Mouse (Mus musculus) frontal cortex, postnatal 14 days (tissue): Measurements from ENCODE around the gene Cdsn.
"Not testable (repeated sequence)": the region's sequence is repeated elsewhere in the genome, so short reads cannot be mapped to it uniquely, and the experiment has no call there.

Source experiments
- DNase-seq, 2 experiments: peaks; one replicate each; pipeline ENCODE4 v3.0.0; 2022; ENCODE audit warnings: low spot score in 2 of 2

Cdsn gene

DNA sequence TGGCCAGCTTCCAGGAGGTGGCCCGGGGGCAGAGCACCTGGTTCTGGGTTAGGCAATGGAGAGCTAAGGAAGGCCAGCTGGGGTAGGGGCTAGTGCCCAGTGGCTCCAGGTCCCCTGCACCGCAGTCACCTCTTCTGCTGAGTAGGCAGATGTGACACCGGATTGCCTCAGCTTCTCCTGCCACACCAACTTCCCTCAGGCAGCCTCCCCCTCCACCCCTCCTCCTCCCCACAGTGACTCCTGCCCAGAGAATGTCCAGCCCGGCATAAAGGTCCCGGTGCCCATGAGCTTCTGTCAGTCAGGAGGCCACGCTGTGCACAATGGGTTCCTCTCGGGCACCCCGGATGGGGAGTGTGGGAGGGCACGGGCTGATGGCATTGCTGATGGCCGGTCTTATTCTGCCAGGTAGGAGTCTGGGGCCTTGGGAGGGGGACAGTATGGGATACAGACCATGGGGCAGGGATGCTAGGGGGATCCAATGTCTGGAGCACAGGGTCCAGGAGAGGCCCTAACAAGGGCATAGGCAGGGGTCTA lies at the start of gene Cdsn:
TSS of gene Cdsn (plus strand) at position 248 of the 534 bp plus-strand sequence.
- no peak for DNase-seq

- no peak for DNase-seq
Observed at GRCm38 (mm10) chr17:35502226-35502625, 49.7 kb upstream of the Cdsn start.

DNA sequence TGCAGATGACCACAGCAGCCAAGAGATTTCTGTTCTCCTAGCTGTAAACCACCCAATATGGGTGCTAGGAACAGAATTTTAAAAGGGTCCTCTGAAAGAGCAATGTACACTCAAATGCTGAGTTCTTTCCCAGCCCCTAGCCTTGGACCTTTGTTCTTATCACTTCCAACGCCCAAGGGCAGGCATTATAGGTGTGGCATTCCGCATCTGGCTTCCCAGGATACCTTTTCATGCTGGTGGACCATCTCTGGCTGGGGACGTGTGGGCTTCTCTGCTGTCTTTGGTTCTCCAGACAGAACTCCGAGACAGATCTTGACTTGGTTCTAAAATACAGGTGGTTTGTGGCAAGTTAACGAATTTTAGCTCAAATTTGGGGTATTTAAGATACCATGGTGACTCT lies 49.2 kb upstream of the Cdsn start:
- DNase-seq: no peak

DNA sequence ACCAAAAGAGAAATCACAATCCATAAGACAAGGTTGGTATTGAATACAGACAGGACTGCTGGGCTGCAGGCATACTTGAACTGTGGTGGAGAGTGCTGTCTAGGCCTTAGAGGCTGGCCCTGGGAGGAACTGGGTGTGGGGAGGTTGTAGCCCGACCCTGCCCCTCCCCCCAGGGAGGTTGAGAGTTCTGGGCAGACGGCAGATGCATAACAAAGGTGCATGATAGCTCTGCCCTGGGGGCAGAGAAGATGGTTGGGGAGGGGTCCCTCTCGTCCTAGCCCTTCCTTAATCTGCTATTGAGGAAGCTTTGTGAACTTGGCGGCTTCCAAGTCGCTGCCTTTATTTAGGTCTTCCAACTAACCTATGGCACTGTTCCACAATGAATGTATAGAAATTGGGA lies 48.1 kb upstream of the Cdsn start:
- no peak for DNase-seq

DNA sequence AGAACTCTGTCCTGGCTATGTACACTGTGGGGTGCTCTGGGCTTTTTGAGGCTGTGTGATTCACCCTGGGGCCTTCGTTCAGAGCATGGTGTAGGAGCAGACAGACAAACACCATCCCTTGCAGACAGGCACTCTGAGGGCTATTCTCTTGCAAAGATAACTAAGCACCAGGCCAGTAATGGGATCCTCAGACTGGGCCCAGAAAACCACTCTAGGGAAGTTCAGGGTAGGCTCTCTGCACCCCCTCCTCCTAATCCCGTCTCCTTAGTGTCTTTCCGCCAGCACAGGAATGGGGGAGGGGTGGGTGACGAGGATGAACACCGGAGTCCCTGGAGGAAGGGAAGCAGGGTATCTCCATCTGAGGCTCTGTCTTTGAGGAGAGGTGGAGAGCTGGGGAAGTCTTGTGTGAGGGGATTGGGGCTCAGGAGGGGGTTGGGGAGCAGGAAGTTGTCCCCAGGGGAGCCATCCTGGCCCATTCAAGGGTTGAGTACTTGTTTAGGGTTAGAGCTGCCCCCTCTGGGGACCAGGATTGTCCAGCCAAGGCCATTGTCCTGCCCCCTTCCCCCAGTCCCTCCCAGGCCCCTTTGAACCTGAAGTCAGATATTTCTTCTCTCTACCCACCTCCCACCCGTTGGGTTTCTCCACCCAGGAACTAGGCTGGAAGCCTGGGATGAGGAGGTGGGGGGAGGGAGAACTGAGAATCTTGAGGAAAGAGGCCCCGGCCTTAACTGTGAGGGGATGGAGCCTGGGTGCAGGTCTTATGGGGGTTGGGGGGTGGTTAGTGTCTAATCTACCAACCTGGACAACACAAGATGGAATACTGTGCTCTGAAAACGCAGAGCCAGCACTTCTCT lies 47.1 kb upstream of the Cdsn start:
- DNase-seq: no peak

DNA sequence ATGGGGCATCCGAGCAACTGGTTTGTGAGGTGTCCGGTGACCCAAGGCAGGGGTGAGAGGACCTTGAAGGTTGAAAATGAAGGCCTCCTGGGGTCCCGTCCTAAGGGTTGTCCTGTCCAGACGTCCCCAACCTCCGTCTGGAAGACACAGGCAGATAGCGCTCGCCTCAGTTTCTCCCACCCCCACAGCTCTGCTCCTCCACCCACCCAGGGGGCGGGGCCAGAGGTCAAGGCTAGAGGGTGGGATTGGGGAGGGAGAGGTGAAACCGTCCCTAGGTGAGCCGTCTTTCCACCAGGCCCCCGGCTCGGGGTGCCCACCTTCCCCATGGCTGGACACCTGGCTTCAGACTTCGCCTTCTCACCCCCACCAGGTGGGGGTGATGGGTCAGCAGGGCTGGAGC lies 46.2 kb upstream of the Cdsn start, which contains the start of gene Pou5f1:
TSS of gene Pou5f1 (plus strand) at position 243 of the 400 bp plus-strand sequence.
- no peak for DNase-seq

GRCm38 (mm10) chr17:35506881-35507280 lies 45.0 kb upstream of the Cdsn start:
- no peak for DNase-seq

DNA sequence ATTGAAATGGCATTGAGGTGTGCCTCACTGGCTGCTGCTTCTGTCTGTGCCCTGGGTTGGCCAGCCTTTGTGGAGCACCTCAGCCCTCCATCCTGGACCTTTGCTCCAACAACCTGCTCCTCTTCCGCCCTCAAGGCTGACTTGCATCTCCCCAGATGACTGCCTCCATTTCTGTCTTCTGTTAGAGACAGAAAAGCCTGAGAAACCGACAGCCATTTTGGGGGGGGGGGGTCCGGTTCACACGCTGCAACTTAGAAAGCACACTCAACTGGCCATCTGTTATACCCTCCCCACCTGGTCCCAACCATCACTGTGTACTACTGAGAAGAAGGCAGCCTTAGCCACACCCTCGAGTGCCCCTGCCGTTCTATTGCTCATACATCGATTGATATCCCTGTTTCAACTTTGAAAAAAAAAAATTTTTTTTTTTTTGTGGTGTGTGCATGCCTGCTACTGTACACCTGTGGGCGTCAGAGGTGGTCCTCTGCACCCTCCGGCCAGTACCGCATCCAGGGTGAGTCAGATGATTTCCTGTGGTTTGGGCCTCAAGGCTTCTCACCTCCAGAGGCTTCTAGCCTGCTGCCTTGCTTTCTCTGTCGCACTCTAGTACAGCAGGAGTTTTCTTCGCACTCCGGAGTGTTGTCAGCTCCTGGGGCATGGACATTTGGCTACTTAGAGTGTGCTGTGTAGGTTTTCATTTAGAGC lies 44.2 kb upstream of the Cdsn start:
- DNase-seq: no peak

- not testable (repeated sequence) for DNase-seq
Observed at GRCm38 (mm10) chr17:35508279-35508678, 43.6 kb upstream of the Cdsn start.

- no peak for DNase-seq
Observed at GRCm38 (mm10) chr17:35509284-35509683, 42.6 kb upstream of the Cdsn start.

- no peak for DNase-seq
Observed at GRCm38 (mm10) chr17:35512916-35513626, 38.9 kb upstream of the Cdsn start.

GRCm38 (mm10) chr17:35513886-35514285 lies 38.0 kb upstream of the Cdsn start:
- peak in 1 of 2 experiments; percentile 59 for DNase-seq

- no peak for DNase-seq
Observed at GRCm38 (mm10) chr17:35514756-35515155, 37.2 kb upstream of the Cdsn start.

DNA sequence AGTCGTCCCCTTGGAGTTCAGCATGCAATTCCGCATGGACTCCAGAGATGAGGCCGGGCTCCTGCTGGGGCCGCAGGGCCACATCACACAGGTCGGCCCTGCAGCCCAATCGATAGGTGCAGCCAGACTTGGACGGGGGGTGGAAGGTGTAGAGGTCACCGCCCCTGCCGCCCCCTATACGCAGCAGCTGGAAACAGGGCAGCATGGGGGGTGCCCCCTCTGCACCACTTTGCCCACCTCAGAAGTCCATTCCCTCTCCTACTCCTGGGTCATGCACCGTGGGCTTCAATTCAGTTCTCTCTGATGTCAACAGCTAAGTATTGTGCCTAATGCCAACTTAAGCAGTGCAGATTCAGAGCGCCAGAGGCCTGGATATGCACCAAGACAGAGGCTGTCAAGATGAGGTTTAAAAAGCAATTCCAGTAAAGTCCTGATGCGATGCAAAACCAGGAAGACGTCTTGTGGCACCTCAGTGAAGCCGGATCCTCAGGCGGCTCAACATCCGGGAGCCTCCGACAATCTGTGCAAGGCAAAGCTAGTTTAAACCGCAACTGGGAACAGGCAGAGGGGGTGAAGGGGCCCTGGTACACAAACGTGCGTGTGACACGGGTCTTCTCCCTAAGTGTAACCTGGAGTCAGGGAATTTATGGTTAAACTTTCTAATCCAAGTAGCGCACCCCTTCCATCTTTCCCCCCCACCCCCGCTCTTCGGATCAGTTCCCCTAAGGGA lies 35.9 kb upstream of the Cdsn start:
- no peak for DNase-seq

- peak; percentile 93 to 94 for DNase-seq
Observed at GRCm38 (mm10) chr17:35516652-35517500, 35.1 kb upstream of the Cdsn start, which contains the start of the genes Tcf19 and Cchcr1. Tcf19 (minus strand) TSS chr17:35516824. Cchcr1 (plus strand) TSS chr17:35517100.

GRCm38 (mm10) chr17:35517526-35517925 lies 34.4 kb upstream of the Cdsn start:
- DNase-seq: no peak

DNA sequence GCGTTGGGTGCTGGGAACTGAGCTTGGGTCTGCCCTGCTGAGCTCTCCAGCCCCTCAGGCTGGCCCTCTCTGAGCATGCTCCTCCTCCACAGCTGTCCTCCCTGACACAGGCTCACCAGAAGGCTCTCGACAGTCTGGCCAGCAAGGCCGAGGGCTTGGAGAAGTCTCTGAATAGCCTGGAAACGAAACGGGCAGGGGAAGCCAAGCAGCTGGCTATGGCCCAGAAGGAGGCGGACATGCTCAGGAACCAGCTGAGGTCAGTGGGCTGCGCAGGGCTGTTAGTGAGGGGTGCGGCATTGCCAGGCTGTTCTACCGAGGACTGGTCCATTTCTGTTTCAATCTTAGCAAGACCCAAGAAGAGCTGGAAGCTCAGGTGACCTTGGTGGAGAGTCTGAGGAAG lies 27.6 kb upstream of the Cdsn start:
- DNase-seq: no peak

GRCm38 (mm10) chr17:35526644-35527043 lies 25.3 kb upstream of the Cdsn start:
- DNase-seq: no peak

GRCm38 (mm10) chr17:35532360-35532759 lies 19.6 kb upstream of the Cdsn start:
- DNase-seq: no peak

DNA sequence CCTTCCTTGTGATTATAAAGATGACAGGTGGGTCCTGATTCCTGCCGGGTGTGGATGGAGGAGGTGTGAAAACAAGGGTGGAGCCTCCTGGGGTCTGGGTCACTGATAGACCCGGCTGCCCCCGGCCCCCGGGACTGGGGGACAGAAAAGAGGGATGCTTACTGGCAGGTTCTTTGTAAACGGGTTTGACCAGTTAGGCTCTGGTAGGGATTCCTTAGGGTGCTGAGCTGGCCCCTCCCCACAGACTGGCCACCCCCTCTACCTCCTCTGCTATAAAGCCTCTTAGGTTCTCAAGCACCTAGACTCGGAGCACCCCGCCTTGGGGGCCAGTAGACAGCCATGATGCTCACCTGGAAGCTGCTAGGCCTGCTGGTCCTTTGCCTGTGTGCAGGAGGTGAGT lies 19.0 kb upstream of the Cdsn start, which contains the start of gene Psors1c2:
TSS of gene Psors1c2 (plus strand) at position 301 of the 400 bp plus-strand sequence.
- no peak for DNase-seq
